Mouse (Mus musculus) c-Kit-positive CD71-negative TER-119-negative erythroid progenitor cells, embryonic 14.5 days (primary cell): ENCODE data around the gene Zfhx3.
"Not testable (repeated sequence)": the region's sequence is repeated elsewhere in the genome, so short reads cannot be mapped to it uniquely, and the experiment has no call there.

Experiments
- DNase-seq: peaks from one replicate; pipeline ENCODE4 v3.0.0-alpha.2; 2013; ENCODE audit warnings: low read depth

The Zfhx3 gene

DNA sequence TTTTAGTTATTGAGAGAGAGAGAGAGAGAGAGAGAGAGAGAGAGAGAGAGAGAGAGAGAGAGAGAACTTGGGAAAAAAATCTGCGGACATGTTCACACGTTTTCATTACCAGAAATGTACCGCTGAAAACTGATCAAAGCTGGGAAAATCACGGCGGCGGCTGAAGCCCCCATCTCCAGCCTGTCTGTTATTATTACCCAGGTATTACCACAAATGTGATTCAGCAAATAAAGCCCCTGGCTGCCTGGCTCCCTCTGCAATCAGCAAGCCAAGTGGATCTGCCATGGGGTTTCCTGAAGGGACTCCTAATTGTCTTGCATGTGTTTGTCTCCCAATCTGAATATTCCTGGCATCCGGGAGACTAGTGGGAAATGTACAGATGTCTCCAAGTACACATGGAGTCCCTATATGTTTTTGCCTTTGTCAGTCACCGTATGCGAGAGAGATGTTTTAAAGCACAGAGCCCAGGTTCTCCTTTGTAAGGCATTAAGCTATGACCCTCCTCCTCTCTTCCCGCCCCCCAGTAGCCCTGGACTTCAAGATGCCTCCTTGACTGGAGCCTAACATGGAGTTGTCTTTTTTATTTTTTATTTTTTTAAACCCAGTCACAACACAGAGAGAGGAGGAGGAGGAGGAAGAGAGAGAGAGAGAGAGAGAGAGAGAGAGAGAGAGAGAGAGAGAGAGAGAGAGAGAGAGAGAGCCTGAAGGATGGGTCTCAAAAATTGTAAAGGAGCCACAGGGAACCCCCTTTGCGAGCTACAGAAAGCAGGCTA is at the start of gene Zfhx3:
Gene Zfhx3, plus strand, starts transcription at position 723 of the 773 bp plus-strand sequence.
- DNase-seq, result no peak

DNA sequence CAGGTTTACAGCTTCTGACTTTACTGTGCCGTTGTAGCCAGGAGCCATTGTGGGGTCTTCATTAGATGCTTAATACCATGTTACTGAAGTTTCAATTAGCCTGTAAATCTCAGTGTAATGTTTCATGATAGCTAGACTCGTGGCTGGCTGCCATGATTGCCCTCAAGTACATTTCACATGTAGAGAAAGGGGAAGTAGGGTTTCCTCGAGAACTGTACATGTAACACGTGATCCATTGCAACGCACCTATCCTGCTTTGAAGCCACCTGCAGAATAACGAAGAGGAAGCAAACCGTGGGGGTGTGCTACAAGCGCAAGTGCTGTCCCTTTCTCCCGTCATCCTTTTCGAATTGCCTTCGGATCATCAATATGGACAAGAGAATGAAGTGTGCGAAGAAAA is 23.5 kb upstream of the Zfhx3 start:
- no peak for DNase-seq

DNA sequence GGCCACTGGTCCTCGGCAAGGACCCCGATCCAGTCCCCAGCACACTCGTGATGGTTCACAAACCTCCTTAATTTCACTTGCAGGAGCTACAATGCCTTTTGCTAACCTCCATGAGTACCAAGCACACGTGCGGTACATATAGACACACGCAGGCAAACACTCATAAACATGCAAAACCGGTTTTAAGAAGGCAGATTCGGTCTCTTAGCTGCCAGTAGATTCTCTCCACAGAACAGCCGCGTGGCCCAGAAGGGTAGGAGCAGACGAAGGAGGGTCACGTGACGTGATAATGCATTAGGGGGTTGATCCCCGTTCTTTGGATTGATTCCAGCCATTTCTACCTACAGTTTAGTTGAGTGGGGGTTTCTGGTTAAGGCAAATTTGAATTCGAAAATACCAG is 16.3 kb upstream of the Zfhx3 start:
- DNase-seq, result no peak

DNA sequence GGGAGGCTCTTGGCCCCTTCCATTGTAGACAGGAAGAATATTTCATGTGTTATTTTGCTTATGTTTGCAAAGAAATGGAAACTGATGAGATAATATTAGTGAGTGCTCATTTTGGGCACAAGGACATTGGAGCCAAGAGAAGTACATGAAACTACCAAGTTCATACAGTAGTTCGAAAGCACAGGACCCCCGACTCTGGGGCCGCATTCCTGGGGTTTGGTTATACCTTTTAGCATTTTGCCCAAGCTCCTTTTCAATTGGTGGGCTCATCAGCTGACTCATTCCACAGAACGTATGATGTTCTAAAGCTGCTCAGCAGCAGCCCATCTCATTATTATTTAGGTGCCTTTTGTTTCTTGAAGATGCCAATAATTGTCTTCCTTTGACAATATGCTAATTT is 5.7 kb upstream of the Zfhx3 start:
- DNase-seq, result no peak

DNA sequence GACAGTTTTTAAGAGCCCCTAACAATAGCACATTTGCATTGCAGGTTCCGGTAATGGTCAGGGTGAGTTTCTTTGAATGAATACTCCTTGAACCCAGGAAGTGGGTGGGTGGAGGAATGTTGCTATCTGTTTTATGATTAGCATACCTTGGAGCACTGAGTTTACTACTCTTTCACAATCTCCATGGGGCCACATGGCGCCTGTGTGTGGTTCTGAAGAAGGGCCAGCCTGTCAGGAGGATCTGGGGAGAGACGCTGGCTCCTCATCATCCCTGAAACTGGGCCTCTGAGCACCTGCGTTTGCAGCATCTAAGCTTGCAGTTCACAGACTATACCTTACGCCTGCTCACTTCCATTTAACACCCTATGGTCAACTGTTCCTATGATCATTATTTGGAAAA is 4.2 kb upstream of the Zfhx3 start:
- DNase-seq, result not testable (repeated sequence)

DNA sequence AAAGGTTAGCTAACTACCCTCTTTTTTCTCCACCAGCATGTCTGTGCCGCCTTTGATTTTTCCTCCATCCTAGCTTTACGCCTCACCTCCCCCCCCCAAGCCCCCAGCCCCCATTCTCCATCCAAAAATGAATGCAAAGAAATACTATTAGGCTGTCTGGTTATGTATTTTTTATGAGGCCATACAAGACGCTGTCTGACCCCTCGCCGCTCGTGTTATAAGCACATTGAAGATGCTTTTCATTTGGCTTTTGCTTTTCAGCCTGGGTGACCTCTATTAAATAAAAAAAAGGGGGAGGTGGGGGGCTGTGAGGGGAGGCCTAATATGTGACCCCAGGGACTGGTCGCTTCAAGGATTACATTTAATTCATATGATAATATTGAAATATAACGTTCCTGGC is 2.3 kb upstream of the Zfhx3 start:
- no peak for DNase-seq

DNA sequence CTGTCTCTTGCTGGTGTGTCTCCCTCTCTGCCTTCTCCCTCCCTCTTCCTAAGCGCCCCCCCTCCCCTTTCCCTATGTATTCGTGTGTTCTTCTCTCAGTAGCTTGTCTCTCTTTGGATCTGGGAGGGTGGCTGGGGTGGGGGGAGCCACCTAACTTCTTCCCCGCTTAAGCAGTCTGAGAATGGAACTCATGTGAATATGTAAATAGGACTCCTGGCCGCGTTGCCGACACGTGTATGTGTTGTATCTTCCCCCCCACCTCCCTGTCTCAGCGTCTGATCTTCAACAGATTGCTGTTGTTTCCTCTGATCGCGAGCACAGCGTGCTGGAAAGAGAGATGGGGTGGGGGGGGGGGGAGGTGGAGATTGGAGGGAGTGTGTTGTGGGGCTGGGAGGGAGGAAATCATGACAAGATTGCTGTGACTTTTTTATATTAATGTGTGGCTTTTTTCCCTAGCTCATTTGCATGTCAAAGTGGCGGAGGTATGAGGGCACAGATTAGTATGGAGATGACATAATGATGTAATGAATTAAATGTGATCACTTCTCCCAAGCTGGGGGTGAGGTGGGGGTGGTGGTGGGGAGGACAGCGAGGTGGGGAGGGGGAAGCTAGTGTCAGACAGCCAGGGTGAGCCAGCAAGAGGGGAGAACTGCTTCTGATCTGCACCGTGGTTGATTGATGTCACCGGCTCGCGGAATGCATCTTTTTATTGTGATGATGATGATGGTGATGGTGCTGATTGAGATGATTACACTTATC is 487 bp downstream of the Zfhx3 start:
- DNase-seq, result no peak

DNA sequence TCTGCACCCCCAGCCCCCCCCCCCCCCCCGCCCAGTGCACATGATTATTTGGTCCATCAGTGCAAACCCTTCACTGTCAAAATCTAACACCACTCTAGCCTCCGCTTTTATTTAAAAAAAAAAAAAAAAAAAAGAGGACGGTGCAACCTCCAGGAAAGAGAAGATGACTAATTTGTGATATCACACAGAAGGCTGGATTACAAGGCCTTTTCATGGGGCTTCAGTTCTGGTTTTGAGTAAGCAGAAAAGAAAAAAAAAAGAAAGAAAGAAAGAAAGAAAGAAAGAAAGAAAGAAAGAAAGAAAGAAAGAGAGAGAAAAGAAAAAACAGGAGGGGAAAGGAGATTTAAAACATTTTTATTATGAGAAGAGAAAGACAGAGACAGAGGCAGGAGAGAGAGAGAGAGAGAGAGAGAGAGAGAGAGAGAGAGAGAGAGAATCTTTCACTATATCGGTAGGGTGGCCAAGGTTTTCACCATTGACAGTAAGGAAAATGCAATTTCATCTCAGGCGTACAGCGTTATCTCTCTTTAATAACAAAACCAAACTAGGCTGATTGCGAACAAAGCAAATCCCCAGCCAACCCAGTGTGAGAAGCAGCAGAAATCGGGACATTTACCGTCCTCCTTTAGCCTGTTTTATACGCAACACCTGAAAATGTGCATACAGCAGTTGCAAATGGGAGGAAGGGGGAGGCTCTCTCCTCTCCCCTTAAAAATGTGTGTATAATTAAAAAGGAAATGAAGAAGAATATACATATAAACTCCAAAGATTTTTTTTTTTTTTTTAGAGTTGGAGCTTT is 1.3 kb downstream of the Zfhx3 start:
- DNase-seq, result no peak

DNA sequence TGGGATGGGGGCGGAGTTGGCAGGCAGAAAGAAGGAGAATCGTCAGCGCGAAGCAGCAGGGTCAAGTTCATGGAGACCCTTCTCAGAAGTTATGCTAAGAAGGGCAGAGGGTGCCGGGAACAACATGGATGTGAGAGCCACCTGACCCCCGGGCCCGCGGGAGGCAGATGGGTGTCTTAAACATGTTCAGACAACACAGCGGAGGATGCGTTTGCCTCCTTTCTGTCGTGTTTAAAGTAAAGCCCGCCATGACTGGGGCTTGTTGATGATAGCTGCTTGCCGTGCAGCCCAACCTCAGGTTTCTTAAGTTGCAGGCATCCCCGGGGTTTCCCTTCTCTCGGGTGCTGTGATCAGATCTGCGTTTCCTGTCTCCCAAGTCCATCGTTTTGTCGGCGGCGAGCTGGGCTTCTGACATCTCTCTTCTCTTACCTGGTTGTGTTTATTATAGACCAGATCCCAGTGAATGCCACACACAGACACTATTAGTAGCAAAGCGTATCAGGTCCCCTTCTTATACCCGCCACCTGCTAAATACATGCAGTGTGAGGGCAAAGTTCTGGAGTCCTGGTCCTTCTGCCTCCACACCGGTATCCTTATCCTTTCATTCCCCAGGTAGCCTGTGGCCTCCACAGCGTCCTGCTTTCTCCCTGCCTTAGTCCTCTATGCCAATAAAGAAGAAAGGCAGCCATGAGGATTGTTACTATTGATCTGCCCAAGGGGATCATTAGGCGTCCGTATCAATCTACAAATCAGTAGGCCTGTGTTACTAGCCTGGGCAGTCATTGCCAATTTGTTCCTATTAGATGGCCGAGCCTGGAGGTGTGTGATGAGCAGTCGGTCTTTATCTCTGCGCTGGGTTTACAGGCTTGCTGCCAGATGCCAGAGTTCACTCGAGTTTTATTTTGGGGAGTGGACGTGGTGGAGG is 2.5 kb downstream of the Zfhx3 start:
- DNase-seq, result no peak

DNA sequence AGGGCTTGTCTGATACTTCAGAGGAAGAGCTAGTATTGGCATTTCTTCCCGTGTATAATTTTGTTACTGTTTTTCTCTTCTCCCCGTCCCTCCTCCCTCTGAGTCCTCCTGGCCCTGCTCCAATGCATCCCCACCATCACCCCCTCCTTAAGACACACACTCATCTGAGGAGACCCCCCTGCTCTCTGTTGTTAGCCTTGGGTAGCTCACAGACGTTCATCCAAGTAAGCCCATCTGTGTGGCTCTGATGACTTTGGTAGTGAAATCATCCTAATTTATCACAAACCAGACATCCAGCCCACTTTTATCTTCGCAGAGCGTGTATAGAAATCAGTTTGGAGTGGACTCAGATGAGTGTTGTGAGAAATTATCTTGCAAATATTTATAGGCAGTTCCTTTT is 4.4 kb downstream of the Zfhx3 start:
- DNase-seq, result no peak

DNA sequence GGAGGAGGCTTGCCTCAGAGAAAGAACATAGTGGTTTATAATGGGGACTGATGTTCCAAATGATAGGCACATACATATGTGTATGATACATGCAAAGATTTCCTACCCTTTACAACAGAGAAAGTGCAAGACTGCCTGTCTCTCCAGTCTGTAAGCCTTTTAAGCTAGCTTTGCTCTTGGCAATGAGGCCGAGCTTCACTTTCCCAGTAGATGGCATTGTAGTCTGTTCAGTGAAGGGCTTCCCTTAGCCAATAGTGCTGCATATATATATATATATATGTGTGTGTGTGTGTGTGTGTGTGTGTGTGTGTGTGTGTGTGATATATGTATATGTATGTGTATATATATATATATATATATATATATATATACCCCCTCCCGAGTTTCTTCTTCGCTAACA is 13.4 kb downstream of the Zfhx3 start:
- DNase-seq, result no peak

DNA sequence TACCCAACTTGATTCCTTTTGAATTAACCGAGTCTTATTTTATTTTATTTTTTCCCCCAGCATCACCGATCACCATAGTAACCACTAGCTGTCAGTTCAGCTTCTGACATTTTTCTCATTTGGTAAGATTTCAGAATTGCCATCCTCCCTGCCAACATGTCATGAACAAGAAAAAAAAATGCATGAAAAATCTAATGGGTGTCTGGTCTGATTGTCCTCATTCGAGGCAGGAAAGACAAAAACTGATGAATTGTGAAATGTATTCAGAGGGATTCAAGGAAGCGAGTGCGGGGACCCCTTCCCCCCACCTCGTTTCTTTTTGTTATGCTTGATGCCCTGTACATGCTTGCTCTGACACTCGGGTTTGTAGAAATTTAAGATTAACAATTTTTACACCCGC is 15.1 kb downstream of the Zfhx3 start:
- no peak for DNase-seq

DNA sequence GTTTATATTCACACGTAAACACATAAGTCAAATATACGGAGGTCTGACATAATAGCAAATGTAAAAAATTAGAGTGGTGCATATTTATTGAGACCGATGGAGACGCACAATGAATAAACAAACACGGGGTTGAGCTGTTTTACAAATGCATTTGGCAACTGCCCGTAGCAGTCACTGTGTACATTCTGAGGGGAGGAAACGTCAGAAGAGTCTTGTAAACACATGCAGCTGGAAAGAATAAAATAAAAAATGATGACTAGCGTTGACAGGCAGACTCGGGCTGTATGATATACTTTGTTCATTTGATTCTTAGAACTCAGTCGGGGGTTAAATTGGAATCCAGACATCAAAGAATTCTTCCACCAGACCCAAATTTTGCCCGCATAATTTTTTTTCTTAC is 18.0 kb downstream of the Zfhx3 start:
- DNase-seq, result no peak

DNA sequence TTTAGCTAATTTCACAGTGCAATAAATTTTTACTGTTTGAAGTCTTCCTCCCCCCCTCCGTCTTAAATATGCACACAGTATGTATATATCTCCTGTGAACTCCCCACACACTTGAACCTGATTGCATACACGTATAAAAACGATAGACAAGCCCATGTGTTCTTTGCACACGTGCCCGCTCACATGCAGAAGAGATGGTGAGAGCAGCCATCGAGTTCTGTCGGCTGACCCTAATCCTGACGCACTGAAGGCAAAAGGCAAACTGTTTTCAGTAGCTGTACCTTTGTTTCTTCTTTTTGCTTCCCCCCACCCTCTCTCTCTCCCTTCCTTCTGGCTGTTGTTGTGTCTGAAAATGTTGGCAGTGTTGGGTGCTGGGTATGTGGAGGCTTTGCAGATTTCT is 18.4 kb downstream of the Zfhx3 start:
- no peak for DNase-seq

DNA sequence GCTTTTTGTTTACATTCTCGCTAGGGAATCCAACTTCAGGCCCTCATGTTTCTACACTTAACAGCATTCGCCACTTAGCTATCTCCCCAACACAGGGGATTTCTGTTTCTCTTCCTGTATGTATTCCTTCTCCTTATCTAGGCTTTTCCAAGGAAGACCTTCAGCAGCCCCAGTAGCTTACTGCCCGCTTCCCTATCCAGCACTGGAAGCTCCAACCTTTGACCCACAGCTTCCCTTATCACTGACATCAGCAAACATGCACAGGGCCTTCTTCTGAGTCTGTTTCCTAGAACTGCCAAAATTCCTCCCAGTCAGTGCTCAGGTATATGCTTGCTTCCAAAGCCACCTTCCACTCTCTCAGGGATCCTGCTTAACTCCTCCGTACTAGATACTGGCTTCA is 29.8 kb downstream of the Zfhx3 start:
- DNase-seq, result no peak

DNA sequence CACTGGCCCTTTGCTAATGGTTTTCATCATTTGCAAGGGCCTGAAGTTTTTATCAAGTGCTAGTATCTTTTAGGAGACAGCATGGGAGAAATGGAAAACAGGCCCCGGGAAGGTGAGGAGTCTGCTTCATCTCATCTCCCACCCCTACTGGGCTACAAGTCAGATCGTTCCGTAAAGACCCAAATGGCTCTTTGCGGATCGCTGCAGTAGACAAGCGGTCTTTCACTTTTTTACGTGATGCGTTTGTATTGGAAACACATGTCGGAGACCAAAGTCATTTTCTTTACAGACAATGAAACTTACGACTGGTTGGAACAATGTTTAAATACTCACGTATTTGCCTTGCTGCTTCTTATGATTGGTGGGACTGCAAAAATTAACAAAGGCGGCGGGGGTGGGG is 32.0 kb downstream of the Zfhx3 start:
- no peak for DNase-seq

DNA sequence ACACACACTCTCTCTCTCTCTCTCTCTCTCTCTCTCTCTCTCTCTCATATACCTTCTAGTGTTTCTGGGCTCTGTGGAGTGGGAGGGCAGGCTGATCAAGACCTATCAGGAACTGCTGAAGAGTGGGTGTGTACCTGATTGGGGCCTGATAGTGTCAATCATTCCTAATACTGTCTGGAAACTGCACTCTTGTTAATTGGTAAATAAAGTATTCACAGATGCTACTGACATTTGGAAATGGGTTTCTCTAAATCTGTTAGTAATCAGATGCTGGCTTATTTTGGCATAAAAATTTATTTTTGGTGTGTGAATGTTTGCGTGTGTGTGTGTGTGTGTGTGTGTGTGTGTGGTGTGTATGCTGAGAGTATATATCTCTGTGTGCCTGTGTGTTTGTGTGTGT is 35.8 kb downstream of the Zfhx3 start:
- no peak for DNase-seq

DNA sequence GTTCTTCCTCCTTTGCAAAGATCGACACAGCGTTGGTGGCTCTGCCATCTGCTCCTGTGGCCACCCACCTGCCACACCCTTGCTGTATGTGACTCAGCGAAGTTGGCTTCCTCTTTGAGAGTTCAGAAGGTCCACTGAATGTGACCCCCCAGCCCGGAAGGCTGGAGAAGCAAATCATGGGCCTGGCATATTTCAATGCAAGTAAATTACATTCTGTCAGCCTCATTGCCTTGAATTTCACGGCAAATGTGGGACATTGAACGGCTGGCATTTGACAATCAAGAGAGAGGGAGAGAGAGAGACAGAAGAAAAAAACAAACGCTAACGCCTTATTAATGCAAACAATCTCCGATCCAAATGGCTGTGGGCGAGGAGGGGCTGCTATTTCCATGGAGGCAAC is 38.2 kb downstream of the Zfhx3 start:
- DNase-seq, result peak; percentile 57

DNA sequence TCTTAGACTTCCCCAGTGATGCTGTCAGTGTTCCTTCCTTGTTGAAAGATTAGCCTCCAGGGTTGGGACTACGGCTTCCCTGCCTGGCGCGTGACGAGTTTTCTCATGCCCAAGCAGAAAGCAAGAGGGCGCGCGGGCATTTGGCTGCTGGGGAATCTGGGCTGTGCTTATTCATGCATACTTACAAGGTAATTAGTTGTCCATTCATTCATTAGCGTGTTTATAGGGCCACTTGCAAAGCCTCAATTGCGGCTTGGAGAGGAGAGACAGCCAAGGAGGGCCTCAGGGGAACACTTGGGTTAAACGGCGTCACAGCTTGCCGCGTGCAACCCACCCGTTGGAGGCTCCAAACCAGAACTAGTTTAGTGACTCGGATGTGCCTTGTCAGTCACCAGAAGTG is 44.2 kb downstream of the Zfhx3 start:
- no peak for DNase-seq

DNA sequence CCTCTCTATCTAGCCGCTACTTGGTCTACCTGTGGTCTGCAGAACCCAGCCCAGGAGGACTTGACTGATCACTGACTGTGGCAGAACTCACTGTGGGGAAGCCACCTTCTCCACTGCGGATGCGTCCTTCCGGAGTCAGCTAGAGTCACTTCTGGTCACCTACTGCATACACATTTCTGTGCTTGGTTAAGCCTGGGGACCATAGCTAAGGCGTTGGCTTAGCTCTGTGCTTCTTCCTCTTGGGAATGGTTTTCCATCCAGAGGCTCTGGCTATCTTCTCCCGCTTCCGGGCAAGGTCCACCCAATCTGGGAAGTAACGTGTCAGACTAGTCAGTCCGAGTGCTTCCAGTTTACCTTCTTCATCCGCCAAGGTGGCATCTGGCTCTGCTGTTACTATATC is 56.4 kb downstream of the Zfhx3 start:
- DNase-seq, result no peak

DNA sequence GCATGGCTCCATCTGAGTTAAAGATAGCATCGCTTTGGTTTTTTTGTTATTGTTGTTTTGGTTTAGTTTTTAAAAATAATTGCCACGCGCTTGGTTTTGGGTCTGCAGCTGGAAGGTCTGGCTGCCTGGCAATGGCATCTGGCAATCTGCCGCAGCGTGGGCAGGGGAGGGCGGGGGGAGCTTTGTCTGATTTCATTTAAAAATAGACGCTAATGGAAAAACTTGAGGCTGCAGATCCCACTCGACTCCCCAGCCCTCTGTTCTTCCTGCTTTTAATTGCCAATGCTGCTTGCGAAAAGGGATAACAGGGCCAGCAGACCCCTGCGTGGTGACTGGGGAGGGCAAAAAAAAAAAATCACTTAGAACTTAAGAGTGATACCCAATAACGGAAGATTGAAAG is 69.1 kb downstream of the Zfhx3 start:
- DNase-seq, result no peak

DNA sequence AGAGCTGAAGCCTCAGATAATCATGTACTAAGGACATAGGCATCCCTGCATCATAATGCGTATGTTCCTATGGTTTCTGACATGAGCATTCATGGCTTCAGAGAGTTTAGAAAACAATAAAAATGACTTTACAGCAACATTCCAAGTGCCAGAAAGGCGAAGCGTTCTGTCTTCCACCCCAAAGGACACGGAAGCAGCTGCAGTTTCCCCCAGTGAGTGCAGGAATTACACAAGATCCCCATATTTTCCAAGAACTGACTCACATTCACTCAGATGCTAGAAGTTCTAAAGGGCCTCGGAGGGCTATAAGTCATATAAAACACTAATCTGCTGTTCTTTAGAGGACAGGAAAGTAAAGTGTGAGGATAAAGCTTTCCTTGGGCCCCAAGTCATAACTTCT is 75.3 kb downstream of the Zfhx3 start:
- DNase-seq, result no peak
